Mouse (Mus musculus) ES-CJ7 (cell line): ENCODE measurements at regions not wholly inside any gene's neighbourhood (a gene's known extent, or its start where the extent isn't known, plus 50 kb on each side); places are given as distances from the start of the nearest gene placed in this dataset.

Experiments
- DNase-seq: peaks from one replicate; pipeline ENCODE4 v3.0.0; 2011; ENCODE audit warnings: low read depth, low spot score

- DNase-seq: no peak
These were observed 213.9 kb downstream of the Dok5 start for GRCm38 (mm10) chr2:170945401-170946105.

GRCm38 (mm10) chr2:170946106-170946657 lies 214.6 kb downstream of the Dok5 start:
- DNase-seq: no peak

- DNase-seq: no peak
These were observed 215.6 kb downstream of the Dok5 start for GRCm38 (mm10) chr2:170947236-170947635.

GRCm38 (mm10) chr2:170954626-170955025 lies 223.0 kb downstream of the Dok5 start:
- no peak for DNase-seq

GRCm38 (mm10) chr2:170956766-170957165 lies 225.2 kb downstream of the Dok5 start:
- no peak for DNase-seq

GRCm38 (mm10) chr2:170960396-170960795 lies 228.8 kb downstream of the Dok5 start:
- no peak for DNase-seq

- no peak for DNase-seq
These were observed 230.9 kb downstream of the Dok5 start for GRCm38 (mm10) chr2:170962481-170962880.

GRCm38 (mm10) chr2:170969430-170969829 lies 237.8 kb downstream of the Dok5 start:
- DNase-seq: no peak

GRCm38 (mm10) chr2:170985357-170985756 lies 253.8 kb downstream of the Dok5 start:
- DNase-seq: peak; percentile 16

GRCm38 (mm10) chr2:170998378-170998777 lies 266.8 kb downstream of the Dok5 start:
- DNase-seq: no peak

- no peak for DNase-seq
These were observed 268.6 kb downstream of the Dok5 start for GRCm38 (mm10) chr2:171000165-171000564.

- no peak for DNase-seq
These were observed 296.9 kb downstream of the Dok5 start for GRCm38 (mm10) chr2:171028481-171028880.
